Mouse (Mus musculus) cerebellum, postnatal 14 days (tissue): ENCODE data around the gene 2610528J11Rik.
"Not testable (repeated sequence)": the region's sequence is repeated elsewhere in the genome, so short reads cannot be mapped to it uniquely, and the experiment has no call there.

Source experiments
- DNase-seq, 2 experiments: peaks; one replicate each; pipeline ENCODE4 v3.0.0; 2021; ENCODE audit warnings: mixed read lengths in 2 of 2

The 2610528J11Rik gene

GRCm38 (mm10) chr4:118526408-118527334 lies at the start of gene 2610528J11Rik:
TSS of gene 2610528J11Rik (plus strand) at chr4:118526999.
- no peak for DNase-seq

DNA sequence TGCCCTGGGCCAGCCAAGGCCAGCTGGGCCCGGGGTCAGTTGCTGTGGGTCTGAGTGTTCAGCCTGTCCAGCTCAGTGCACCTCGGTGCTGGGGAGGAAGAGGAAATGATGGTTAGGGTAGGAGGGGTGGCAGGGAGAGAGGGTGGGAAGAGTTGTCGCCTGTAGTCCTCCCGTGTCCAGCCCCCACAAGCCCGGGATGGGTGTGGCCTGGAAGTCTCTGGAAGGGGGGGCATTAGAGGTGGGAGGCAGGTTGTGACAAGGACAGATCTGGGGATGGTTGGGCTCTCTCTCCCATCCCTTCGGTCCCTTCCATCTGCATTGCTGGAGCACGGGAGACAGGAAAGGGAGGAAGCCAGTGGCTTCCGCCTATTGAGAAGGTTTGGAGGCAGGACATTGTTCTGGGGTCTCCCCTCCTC lies 37.1 kb upstream of the 2610528J11Rik start, which contains the start of gene Tie1:
Gene Tie1 (minus strand): TSS at position 345 of the 416 bp plus-strand sequence.
- DNase-seq: no peak

DNA sequence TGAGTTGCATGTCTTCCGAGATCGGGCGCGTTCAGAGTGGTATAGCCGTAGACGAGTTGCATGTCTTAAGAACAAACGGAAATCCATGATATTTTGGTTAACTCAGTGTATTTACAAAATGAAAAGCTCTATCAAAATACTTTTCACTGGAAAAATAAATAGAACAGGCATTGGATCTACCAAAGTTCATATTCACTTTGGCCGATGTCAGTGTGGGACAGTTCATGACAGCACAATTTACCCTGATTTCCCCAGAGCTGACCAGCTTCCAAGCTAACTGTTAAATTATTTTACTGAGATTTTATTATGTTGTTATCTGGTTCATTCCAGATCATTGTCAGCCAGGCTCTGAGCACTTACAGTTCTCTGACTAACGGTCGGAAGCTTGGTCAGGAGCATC lies 36.3 kb upstream of the 2610528J11Rik start:
- no peak for DNase-seq

- no peak for DNase-seq
Observed at GRCm38 (mm10) chr4:118500171-118500724, 26.6 kb upstream of the 2610528J11Rik start.

DNA sequence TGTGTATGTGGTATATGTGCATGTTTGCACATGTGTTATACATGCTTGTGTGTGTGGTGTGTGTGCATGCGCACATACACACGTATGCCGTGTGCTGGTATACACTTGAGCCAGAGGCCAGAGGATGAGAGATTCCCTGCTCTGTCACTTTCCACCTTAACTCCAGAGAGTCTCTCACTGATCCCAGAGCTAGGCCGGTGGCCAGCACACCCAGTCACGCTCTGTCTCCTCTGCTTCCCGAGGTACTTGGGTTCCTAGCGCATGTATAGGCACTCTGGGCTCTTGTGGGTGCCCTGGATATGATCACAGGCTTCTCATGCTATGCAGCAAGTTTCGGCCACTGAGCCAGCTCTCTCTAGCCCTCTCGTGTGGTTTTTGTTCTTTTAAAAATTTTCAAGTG lies 26.0 kb upstream of the 2610528J11Rik start:
- DNase-seq: no peak

DNA sequence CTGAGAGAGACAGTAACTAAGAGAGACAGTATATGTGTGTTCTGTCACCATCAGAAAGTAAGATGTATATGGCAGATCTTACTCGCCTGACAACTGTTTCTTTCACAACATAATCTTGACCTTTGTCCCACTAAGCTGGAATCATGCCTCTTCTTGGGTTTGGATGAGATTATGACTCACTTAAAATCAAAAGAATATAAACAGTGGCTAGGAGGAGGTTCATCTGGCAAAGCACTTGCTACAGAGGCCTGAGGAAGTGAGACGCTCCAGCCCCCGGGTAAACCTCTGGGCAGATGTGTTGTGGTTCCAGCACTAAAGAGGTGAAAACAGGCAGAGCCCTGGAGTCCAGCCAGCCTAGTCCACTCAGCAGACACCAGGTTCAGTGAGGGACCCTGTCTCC lies 21.2 kb upstream of the 2610528J11Rik start:
- no peak for DNase-seq

GRCm38 (mm10) chr4:118507171-118507570 lies 19.6 kb upstream of the 2610528J11Rik start:
- DNase-seq: not testable (repeated sequence)

DNA sequence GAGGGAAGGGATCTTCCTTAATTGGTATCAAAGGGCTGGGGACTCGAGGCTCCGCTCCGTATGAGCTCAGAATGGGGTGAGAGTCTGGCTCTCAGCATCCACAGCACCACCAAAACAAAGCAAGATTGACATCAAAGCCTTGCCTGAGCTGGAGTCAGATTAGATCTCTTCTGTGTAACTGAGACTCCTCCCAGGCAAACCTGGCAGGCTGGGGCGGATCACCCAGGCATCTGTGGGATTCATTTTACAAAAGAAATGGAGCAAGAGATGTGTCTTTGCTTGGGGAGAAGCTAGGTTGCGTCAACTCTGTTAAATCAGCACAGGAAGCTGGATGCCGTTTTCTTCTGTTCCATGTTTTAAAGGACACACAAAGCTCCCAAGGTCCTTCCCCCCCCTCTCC lies 17.7 kb upstream of the 2610528J11Rik start:
- no peak for DNase-seq

DNA sequence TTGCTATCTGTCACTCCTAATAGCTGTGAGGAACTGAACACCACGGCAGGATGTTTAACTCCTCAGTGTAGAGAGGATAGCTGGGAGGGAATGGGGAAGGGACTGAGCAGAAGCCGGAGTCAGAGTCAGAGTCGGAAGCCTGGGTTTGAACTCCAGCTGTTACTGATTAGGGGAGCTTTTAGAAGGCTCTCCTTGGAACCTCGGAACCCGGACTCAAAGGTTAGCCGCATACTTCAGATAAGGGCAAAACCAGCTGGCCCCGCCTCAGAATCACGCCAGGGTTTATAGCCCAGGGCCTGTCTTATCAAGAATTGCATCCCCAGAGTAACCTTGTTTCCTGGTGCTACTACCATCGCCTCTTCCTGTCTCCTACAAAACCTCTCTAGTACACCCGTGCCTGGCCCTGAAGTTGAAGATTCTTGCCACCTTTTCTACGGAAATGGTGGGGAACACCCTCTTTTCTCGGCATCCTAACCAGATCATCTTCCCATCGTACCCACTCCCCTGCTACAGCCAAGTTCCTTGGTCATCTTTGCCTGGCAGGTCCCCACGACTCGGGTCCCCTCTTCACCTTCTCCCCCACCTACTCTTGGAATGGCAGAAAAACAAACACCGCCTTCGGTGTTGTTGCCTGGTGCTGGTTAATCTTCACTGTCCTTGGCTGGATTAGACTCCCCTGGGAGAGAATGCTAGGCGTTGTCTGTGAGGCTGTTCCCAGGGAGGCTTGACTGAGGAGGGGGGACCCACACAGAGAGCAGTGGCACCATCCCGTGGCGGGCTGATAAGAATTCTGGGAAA lies 9.9 kb upstream of the 2610528J11Rik start:
- DNase-seq: no peak

DNA sequence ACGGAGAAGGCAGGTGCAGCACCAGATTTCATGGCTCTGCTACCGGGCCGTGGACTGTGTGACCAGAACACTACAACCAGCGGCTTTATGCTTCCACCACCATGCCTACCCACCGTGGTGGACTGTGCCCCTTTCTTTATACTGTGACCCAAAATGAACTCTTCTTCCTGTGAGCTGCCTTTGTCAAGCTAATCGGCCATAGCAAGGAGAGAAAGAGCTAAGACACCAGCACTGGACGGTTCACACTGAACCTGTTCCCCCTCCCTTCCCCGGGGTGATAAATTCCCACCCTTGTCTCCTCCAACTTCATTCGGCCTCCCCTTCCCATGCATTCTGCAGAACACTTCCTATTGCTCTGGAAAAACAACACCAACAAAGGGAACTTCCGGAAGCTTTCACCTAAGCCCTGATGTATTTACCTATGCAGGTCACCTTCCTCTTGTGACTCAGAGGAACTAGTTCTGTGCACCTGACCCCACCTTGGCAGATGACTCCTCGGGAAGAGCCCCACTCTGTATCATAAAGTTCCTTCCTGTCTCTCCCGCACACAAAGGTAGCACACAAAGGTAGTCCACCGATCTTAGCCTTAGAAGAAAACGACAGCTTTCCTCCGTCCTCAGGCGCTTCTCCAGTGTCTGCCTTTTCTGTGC lies 9.2 kb upstream of the 2610528J11Rik start:
- no peak for DNase-seq

DNA sequence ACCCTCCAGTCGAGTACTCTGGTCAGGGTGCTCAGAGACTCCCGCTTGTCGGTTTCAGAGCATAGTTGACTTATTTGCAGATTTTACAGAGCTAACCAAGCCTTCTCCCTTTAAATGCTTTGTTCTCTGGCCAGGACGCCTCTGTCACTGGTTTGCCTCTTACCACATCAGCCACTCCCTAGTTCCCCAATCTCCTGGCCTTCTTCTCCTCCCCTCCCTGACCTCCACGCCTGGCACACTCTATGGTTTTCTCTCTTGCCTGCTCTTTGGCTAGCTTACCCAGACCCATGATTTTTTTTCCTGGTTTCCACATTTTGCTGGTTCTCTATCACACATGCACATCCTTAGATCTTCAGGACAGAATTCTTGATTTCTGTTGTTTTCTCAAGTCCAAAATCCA lies 8.6 kb upstream of the 2610528J11Rik start:
- no peak for DNase-seq

- DNase-seq: no peak
Observed at GRCm38 (mm10) chr4:118522248-118522647, 4.6 kb upstream of the 2610528J11Rik start.

- no peak for DNase-seq
Observed at GRCm38 (mm10) chr4:118523976-118524375, 2.8 kb upstream of the 2610528J11Rik start.

- DNase-seq: no peak
Observed at GRCm38 (mm10) chr4:118525779-118526178, 1.0 kb upstream of the 2610528J11Rik start.

GRCm38 (mm10) chr4:118527335-118527681 lies 509 bp downstream of the 2610528J11Rik start:
- no peak for DNase-seq

DNA sequence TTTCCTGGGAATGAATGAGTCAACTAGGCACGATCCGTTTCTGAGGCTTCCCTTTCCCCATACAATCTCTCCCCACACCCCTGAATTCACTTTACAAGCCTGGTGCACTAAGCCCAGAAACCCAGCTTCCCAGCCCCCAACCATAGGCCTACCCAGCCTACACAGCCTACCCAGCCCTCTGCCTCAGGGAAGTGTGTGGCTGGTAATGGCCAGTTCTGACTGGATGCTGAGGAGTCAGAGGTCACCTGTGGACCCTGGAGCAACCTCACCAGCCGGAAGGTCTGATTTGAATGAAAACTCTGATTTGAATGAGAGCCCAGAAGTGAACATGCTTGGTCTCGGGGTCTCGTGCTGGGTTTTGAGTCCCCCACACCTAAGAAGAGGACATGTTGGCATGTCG lies 921 bp downstream of the 2610528J11Rik start:
- DNase-seq: no peak

DNA sequence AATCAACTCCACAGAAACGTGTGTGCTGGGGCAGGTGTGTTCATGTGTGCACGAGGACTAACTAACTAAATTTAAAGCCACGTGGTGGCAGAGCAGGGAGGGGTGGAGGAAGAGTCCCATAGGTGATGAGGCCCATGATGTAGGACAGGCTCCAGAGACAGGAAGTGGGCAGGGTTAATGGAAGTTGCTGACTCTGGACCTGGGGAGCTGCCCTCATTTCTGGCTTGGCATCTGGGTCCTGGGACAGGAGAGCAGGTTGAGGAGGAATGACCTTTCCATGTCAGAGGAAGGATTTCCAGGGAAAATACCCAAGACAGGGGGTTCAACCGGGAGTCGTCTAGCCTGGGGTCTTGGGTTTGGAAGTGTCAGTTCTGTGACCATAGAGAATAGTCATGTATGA lies 5.9 kb downstream of the 2610528J11Rik start:
- no peak for DNase-seq

- no peak for DNase-seq
Observed at GRCm38 (mm10) chr4:118533156-118533555, 6.4 kb downstream of the 2610528J11Rik start.

DNA sequence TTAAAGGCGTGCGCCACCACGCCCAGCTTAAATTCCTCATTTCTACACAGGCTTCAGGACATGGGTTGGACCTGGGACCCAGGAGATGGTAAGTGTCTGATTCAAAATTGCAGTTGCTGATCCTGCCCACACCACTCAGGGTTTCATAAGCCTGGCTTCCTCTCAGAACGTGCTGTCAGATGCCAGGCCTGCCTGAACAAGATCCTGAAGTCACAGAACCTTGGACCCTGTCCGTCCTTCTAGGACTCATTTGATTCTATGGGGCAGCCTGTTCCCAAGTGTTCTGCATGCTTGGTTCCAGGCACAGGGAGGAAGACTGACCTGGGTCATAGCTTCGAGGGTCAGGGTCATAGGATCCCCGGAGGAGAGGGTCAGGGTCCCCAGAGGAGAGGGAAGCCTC lies 6.8 kb downstream of the 2610528J11Rik start:
- DNase-seq: no peak

GRCm38 (mm10) chr4:118535610-118536009 lies 8.8 kb downstream of the 2610528J11Rik start:
- no peak for DNase-seq

GRCm38 (mm10) chr4:118537801-118538200 lies 11.0 kb downstream of the 2610528J11Rik start:
- no peak for DNase-seq

DNA sequence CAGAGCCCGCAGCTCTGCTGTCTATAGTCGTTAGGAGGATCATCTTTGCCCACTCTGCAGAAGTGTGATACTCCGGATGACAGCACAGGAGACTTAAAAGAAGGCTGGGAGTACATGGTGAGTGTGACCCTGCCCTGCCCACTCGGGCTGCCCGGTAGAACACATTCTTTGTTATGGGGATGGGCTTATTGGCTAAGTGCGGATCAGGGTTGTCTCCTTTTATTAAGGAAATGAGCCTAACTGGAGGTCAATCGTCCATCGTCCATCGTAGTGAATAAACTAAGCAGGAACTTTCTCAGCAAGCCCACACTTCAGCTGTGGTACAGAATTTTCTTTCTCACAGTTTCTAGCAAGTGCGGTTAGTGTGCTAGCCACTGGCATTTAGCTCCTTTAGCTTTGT lies 13.1 kb downstream of the 2610528J11Rik start:
- DNase-seq: no peak
